Mouse (Mus musculus) cerebellum, adult 2 months (tissue): ENCODE results near the gene Pdzd7.

Experiments used
- CTCF ChIP-seq: fragments of 200-500 bp; IDR thresholded peaks from 2 replicates; pipeline ENCODE4 v1.5.1; 2011; ENCODE audit warnings: low read depth, mild to moderate bottlenecking, control low read depth, low read length, moderate library complexity, borderline replicate concordance; ENCODE audit not compliant: insufficient read depth
- POLR2A ChIP-seq: fragments of 200-500 bp; IDR thresholded peaks from 2 replicates; pipeline ENCODE4 v1.6.1; 2011; ENCODE audit warnings: low read length, control low read depth, borderline replicate concordance; ENCODE audit not compliant: insufficient read depth

DNA sequence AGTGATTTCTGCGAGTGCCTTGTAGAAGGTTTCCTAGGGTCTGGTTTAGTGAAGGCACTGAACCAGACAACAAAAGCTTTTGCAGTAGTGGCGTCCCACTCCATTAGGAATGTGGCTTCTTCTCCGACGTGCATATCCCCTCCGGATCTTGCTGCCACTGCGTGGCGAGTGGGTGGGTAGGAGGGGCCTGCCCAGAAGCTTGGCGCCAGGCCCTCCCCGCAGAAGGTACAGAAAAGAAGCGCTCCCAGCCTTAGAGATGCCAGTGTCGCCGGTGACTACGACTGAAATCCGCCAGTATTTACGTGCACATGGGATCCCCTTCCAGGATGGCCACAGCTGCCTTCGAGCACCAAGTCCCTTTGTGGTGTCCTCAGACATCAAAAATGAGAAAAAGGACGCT is 38.5 kb downstream of the Pdzd7 start:
- TF ChIP-seq POLR2A (no peak), CTCF (no peak)
